Mouse (Mus musculus): ENCODE data around the gene Ifi207.

GRCm38 (mm10) chr1:173736986-173737385 is 4.6 kb downstream of the Ifi207 start:
- TF ChIP-seq CTCF (IDR thresholded peaks at IDR 0.05; ENCODE audit: low read depth, low read length) (no peak), GATA1 (IDR thresholded peaks at IDR 0.05; ENCODE audit: borderline replicate concordance, low read length) (no peak), TAL1 (conservative IDR thresholded peaks at IDR 0.05; ENCODE audit: low read depth, low read length) (no peak), POLR2AphosphoS5 (IDR thresholded peaks at IDR 0.05; ENCODE audit: insufficient replicate concordance, low read depth, low read length) (no peak), GATA2 (IDR thresholded peaks at IDR 0.05; ENCODE audit: borderline replicate concordance, low read depth, low read length) (no peak)
